Comparison of ENCODE assay signal across 8 mouse cellular contexts in genomic region chr19:40512500-40513421, GRCm38 (mm10). TPM values are rescaled to one million over a fixed set of nuclear protein-coding genes. Genes with fewer than 3 reads are reported as not detected.
A peak's percentile ranks its signal among the peaks of the same experiment; 100 is the strongest.
DNase-seq lines count a peak whose midpoint lies in the region; ATAC-seq and TF ChIP-seq lines count a peak whose summit lies in the region.

No protein-coding gene starts in this region.

- ATAC-seq in forebrain, embryonic 15.5 days (replicated peaks): peak; percentile 47
- ATAC-seq in intestine, postnatal 0 days: peak; percentile 5; the same call in 1 of the 2 replicates
- peak; percentile 28 for ATAC-seq in lung, embryonic 15.5 days (ENCODE audit: borderline replicate concordance, extremely low read depth, low FRiP score, low TSS enrichment)
- ATAC-seq in neutrophil, adult 5-6 weeks (ENCODE audit: extremely low read depth, insufficient number of reproducible peaks, low FRiP score, poor library complexity, severe bottlenecking): peak; percentile 37

- TF ChIP-seq CTCF in intestine, postnatal 0 days (IDR thresholded peaks at IDR 0.05; ENCODE audit: low read depth): no peak

- H3K36me3 ChIP-seq in forebrain, embryonic 15.5 days: no peaks in the 10 kb centered on the region
- no peaks in the 10 kb centered on the region for H3K36me3 ChIP-seq in intestine, postnatal 0 days (ENCODE audit: control insufficient read depth, insufficient read depth)
- no peaks in the 10 kb centered on the region for H3K36me3 ChIP-seq in lung, embryonic 15.5 days

- H3K4me2 ChIP-seq in forebrain, embryonic 15.5 days (replicated peaks): peak overlapping the region; percentile 68
- peak overlapping the region; percentile 90 for H3K4me2 ChIP-seq in intestine, postnatal 0 days (replicated peaks; ENCODE audit: low read depth)
- H3K4me2 ChIP-seq in lung, embryonic 15.5 days: peak overlapping the region; percentile 92

- H3K27ac ChIP-seq in forebrain, embryonic 15.5 days (replicated peaks): peak overlapping the region; percentile 92
- H3K27ac ChIP-seq in intestine, postnatal 0 days (ENCODE audit: low read depth, low read length): peak overlapping the region; percentile 80
- H3K27ac ChIP-seq in lung, embryonic 15.5 days: peak overlapping the region; percentile 91

- H3K9ac ChIP-seq in forebrain, embryonic 15.5 days (replicated peaks): peak overlapping the region; percentile 77
- peak overlapping the region; percentile 77 for H3K9ac ChIP-seq in intestine, postnatal 0 days (ENCODE audit: low read depth, low read length)
- peak overlapping the region; percentile 86 for H3K9ac ChIP-seq in lung, embryonic 15.5 days

- H3K27me3 ChIP-seq in forebrain, embryonic 15.5 days: no peaks in the 10 kb centered on the region
- H3K27me3 ChIP-seq in intestine, postnatal 0 days (replicated peaks; ENCODE audit: control insufficient read depth, insufficient read depth, low read length): no peaks in the 10 kb centered on the region
- H3K27me3 ChIP-seq in lung, embryonic 15.5 days: no peaks in the 10 kb centered on the region

- H3K9me3 ChIP-seq in forebrain, embryonic 15.5 days: no peaks in the 10 kb centered on the region
- H3K9me3 ChIP-seq in intestine, postnatal 0 days (ENCODE audit: control insufficient read depth): no peaks in the 10 kb centered on the region
- H3K9me3 ChIP-seq in lung, embryonic 15.5 days: no peaks in the 10 kb centered on the region

- DNase-seq in ovary, postnatal 10 days (ENCODE audit: low spot score): peak; percentile 11
- DNase-seq in ovary, postnatal 14 days (ENCODE audit: low spot score): no peak
- peak; percentile 58 to 69 for DNase-seq in cerebellum, adult 18-20 months
- peak; percentile 63 for DNase-seq in thymus, postnatal 25 days

- under 1% methylated on average over 34 of the region's 34 CpGs for WGBS in forebrain, embryonic 15.5 days
- 1% methylated on average over 34 of the region's 34 CpGs for WGBS in intestine, postnatal 0 days
- WGBS in lung, embryonic 15.5 days: 1% methylated on average over 34 of the region's 34 CpGs

- peaks cover 26% of the 10 kb centered on the region for H3K4me1 ChIP-seq in forebrain, embryonic 15.5 days
- H3K4me1 ChIP-seq in intestine, postnatal 0 days (replicated peaks; ENCODE audit: control insufficient read depth, insufficient read depth, low read length): 0 out of 2 replicates have a peak, but pooled peaks cover 3% of the 10 kb centered on the region
- peaks cover 33% of the 10 kb centered on the region for H3K4me1 ChIP-seq in lung, embryonic 15.5 days

- peak overlapping the region; percentile 69 for H3K4me3 ChIP-seq in forebrain, embryonic 15.5 days
- H3K4me3 ChIP-seq in intestine, postnatal 0 days (ENCODE audit: low read depth, low read length): peak overlapping the region; percentile 73
- peak overlapping the region; percentile 95 for H3K4me3 ChIP-seq in lung, embryonic 15.5 days

RNA-seq across cellular contexts. Expression of gene Sorbs1, which starts 0.8 kb away (rescaled TPM):
- polyA plus RNA-seq in forebrain, embryonic 15.5 days (2015; fragmentation: Nextera tagmentation; extraction: Ambion mirVana): 111 and 118 TPM in 2 replicates
- 73.8 and 86.2 TPM in 2 replicates for polyA plus RNA-seq in intestine, postnatal 0 days (2015; fragmentation: Nextera tagmentation; extraction: Ambion mirVana)
- polyA plus RNA-seq in lung, embryonic 15.5 days (2015; fragmentation: Nextera tagmentation; extraction: Ambion mirVana): 44.8 and 45.6 TPM in 2 replicates
- 9.8 and 17.2 TPM in 2 replicates for total RNA-seq in neutrophil, adult 5-6 weeks (2017)
